Mouse (Mus musculus) cerebellum, adult 11 months (tissue): ENCODE data around the gene Slc7a14.

Source experiments
- DNase-seq: peaks from one replicate; pipeline ENCODE4 v3.0.0; 2022

Gene Slc7a14

GRCm38 (mm10) chr3:31260329-31260963 lies 49.7 kb downstream of the Slc7a14 start:
- no peak for DNase-seq

- DNase-seq = no peak
Observed at GRCm38 (mm10) chr3:31259553-31260255, 50.5 kb downstream of the Slc7a14 start.

GRCm38 (mm10) chr3:31254427-31254826 lies 55.8 kb downstream of the Slc7a14 start:
- peak; percentile 43 for DNase-seq

GRCm38 (mm10) chr3:31253862-31254261 lies 56.3 kb downstream of the Slc7a14 start:
- DNase-seq = no peak

- DNase-seq = no peak
Observed at GRCm38 (mm10) chr3:31252566-31252965, 57.6 kb downstream of the Slc7a14 start.

- DNase-seq = no peak
Observed at GRCm38 (mm10) chr3:31243478-31243877, 66.7 kb downstream of the Slc7a14 start.

- DNase-seq = no peak
Observed at GRCm38 (mm10) chr3:31240840-31241239, 69.3 kb downstream of the Slc7a14 start.

GRCm38 (mm10) chr3:31239645-31240044 lies 70.5 kb downstream of the Slc7a14 start:
- DNase-seq = peak; percentile 33

- no peak for DNase-seq
Observed at GRCm38 (mm10) chr3:31237936-31238335, 72.2 kb downstream of the Slc7a14 start.

- no peak for DNase-seq
Observed at GRCm38 (mm10) chr3:31236146-31236545, 74.0 kb downstream of the Slc7a14 start.

GRCm38 (mm10) chr3:31234356-31234755 lies 75.8 kb downstream of the Slc7a14 start:
- no peak for DNase-seq

- no peak for DNase-seq
Observed at GRCm38 (mm10) chr3:31233746-31234312, 76.3 kb downstream of the Slc7a14 start.

GRCm38 (mm10) chr3:31229281-31229680 lies 80.9 kb downstream of the Slc7a14 start:
- DNase-seq = no peak

- DNase-seq = no peak
Observed at GRCm38 (mm10) chr3:31228487-31228886, 81.7 kb downstream of the Slc7a14 start.

- DNase-seq = no peak
Observed at GRCm38 (mm10) chr3:31223551-31223950, 86.6 kb downstream of the Slc7a14 start.

GRCm38 (mm10) chr3:31220040-31220439 lies 90.1 kb downstream of the Slc7a14 start:
- no peak for DNase-seq

- no peak for DNase-seq
Observed at GRCm38 (mm10) chr3:31219483-31219882, 90.7 kb downstream of the Slc7a14 start.

GRCm38 (mm10) chr3:31217523-31217922 lies 92.7 kb downstream of the Slc7a14 start:
- DNase-seq = no peak

GRCm38 (mm10) chr3:31213802-31214201 lies 96.4 kb downstream of the Slc7a14 start:
- DNase-seq = peak; percentile 56

GRCm38 (mm10) chr3:31212205-31213038 lies 97.8 kb downstream of the Slc7a14 start:
- DNase-seq = no peak

GRCm38 (mm10) chr3:31209001-31209400 lies 101.2 kb downstream of the Slc7a14 start:
- no peak for DNase-seq

GRCm38 (mm10) chr3:31208458-31208994 lies 101.7 kb downstream of the Slc7a14 start:
- no peak for DNase-seq

GRCm38 (mm10) chr3:31208046-31208445 lies 102.1 kb downstream of the Slc7a14 start:
- DNase-seq = no peak
